Mouse (Mus musculus): ENCODE data around the gene Tyw1.

The Tyw1 gene

GRCm38 (mm10) chr5:130266651-130267050 is 11.2 kb downstream of the Tyw1 start:
- DNase-seq, result peak; percentile 44

GRCm38 (mm10) chr5:130267316-130267715 is 11.9 kb downstream of the Tyw1 start:
- DNase-seq, result no peak

DNA sequence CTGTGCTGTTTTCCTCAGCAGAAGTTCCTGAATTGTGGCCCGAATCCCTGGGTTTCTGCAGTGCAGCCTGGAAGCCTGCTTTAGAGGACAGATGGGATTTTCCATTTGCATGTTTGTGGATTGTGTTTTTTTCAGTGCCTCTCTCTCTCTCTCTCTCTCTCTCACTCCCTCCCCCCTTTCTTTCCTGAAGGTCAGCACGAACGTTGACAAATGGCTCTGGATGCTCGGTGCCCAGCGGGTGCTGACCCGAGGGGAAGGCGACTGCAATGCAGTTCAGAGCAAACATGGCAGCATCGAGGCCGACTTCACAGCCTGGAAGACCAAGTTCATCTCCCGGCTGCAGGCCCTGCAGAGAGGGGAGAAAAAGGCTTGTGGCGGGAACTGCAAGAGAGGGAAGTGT is 13.6 kb downstream of the Tyw1 start:
- DNase-seq, result peak; percentile 36

- no peak for DNase-seq
Observed at GRCm38 (mm10) chr5:130272344-130272743, 16.9 kb downstream of the Tyw1 start.

- DNase-seq, result no peak
Observed at GRCm38 (mm10) chr5:130273046-130273445, 17.6 kb downstream of the Tyw1 start.

DNA sequence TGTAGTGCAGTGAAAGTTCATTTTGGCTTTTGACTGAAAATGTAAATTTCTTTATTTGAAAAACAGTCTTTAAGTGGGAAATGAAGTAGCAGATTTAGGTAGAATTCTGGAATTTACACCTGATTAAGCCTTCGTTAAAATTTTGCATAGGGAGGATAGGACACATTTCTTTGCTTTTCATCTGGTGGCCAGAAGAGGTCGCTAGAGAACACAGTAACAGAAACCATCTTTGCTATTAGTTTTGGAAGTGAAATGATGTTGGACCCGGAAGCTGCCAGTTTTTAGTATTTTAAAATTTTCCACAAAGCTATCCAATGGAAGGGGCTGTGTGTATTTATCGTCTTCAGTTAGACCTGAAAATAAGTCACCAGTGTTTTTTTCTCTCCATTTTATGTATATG is 20.1 kb downstream of the Tyw1 start:
- no peak for DNase-seq

- no peak for DNase-seq
Observed at GRCm38 (mm10) chr5:130278011-130278472, 22.6 kb downstream of the Tyw1 start.

DNA sequence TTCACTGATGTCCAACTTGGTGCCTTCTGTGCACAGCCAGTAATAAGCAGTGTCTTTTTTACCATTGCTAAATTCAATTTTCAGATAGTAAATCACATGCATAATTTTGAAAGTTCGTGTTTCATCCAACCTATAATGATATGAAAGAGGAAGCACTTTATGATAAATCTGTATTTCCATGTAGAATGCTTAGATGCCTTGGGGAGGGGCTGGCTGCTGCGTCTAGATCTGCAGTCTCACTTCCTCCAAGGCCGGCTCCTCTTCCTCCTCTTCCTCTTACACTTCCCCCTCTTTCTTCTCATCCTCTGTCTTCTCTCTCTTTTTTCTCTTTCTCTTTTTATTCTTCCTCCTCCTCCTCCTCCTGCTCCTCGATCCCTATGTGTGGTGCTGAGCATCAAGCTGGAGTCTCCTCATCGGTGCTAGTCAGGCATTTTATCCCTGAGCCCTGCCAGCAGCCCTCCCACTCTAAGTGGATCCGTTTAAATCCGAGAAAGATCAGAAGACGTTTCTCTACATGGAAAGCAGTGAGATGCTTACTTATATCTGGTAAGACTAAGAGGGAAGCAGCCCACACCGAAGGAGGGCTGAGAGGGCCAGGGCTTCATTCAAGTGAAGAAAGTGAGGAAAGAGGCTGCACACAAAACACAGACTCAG is 27.8 kb downstream of the Tyw1 start:
- no peak for DNase-seq

- DNase-seq, result no peak
Observed at GRCm38 (mm10) chr5:130288106-130288505, 32.7 kb downstream of the Tyw1 start.

GRCm38 (mm10) chr5:130290242-130290641 is 34.8 kb downstream of the Tyw1 start:
- DNase-seq, result no peak

- peak; percentile 61 for DNase-seq
Observed at GRCm38 (mm10) chr5:130290775-130291174, 35.4 kb downstream of the Tyw1 start.

GRCm38 (mm10) chr5:130292976-130293375 is 37.6 kb downstream of the Tyw1 start:
- no peak for DNase-seq

DNA sequence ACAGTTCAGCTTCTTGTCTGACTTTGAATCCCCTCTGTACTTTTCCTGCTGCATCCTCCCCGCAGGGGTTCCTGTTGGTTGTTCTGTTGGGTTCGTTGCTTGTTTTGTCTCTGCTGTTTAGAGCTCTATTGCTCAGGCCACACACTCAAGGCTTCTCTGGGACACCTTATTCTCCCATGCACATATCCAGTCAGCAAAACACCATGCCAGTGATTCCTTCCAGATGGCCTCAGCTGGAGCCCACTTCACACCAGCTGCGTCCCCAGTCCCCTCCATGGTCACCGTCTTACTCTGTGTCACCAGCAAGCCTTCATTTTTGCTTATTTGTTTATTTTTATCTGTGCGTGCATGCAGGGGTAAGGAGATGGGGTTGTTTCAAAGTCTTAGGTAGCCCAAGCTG is 38.5 kb downstream of the Tyw1 start:
- DNase-seq, result no peak

DNA sequence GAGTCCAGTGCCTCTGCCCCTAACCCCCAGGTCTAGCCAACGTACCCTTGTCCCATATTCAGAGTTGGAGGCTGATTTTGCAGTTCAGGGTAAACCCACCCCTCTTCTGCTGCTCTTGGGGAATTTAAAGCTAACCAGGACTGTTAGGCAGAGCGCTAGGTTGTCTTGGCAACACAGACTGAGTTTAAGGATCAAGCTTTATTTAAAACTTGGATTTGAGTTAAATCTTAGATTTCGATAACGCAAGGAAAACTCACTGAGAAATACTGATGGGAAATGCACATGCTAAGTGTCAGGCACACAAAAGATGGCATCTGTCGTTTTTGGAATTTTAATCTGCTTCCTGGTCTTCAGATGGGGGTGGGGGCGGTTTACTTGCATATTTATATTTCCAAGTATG is 39.2 kb downstream of the Tyw1 start:
- DNase-seq, result no peak

DNA sequence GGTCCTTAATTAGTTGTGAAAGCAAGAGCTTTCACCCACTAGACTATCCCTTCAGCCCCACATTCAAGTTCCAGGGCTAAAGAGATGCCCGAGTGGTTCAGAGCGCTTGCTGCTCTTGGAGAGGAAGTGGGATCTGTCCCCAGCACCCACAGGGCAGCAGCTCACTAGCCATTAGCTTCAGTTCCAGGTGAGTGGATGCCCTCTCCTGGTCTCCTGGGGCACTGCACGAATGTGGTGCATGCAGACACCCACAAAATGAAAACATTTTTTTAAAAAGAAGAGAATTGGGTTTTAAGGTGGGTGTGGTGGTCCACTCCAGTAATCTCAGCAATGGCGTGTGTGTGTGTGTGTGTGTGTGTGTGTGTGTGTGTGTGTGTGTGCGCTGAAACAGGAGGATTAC is 40.7 kb downstream of the Tyw1 start:
- no peak for DNase-seq

- DNase-seq, result no peak
Observed at GRCm38 (mm10) chr5:130298831-130299460, 43.5 kb downstream of the Tyw1 start.

- DNase-seq, result no peak
Observed at GRCm38 (mm10) chr5:130299526-130299925, 44.1 kb downstream of the Tyw1 start.

DNA sequence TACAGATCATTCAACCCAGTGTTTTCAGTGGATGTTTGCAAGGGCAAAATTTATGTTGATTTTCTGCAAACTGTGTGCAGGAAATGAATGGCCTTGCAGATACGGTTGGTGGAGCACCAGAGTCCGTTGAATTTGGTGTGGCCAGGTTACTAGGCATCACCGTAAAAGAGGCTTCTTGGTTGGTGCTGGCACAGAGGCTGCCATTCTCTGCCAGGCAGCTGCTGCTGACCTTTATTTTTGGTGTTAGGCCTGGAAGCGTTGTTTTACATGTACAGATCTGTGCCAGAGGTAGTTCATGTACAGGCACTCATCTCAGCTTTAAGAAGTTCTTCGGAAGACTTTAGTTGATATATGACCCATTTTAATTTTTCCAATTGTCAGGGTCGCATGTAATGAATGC is 48.2 kb downstream of the Tyw1 start:
- no peak for DNase-seq

- no peak for DNase-seq
Observed at GRCm38 (mm10) chr5:130307921-130308320, 52.5 kb downstream of the Tyw1 start.

DNA sequence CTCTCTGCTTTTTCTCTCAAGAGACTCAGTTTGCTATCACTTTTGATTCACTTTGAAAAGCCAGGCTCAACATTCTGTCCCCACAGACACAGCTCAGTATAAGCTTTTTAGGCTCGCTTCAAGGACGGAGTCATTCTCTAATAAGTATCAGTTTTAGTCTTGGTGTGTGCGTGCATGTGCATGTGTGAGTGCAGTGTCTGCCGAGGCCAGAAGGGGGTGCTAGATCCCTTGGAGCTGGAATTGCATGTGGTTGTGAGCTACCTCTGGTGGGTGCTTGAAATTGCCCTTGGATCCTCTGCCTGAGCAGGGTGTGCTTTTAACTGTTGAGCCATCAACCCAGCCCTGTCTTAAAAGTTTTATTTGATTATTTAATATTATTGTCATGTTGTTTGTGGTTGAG is 54.7 kb downstream of the Tyw1 start:
- DNase-seq, result no peak

GRCm38 (mm10) chr5:130310827-130311226 is 55.4 kb downstream of the Tyw1 start:
- no peak for DNase-seq

- no peak for DNase-seq
Observed at GRCm38 (mm10) chr5:130313488-130313887, 58.1 kb downstream of the Tyw1 start.

DNA sequence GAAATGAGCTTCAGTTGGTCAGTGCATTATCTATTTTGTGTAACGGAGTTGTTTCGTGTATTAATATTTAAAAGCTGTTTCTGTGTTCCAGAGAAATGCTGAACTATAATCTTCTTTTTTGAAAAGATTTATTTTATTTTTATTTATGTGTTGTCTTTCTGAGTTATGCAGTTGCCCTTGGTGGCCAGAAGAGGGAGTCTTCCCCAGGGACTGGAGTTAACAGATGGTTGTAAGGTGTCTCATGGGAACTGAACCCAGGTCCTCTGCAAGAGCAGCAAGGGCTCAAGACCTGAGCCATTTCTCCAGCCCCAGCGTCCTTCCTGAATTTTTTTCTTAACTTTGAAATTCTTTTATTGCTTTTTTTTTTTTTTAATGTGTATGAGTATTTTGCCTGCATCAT is 59.5 kb downstream of the Tyw1 start:
- DNase-seq, result no peak

GRCm38 (mm10) chr5:130316321-130316720 is 60.9 kb downstream of the Tyw1 start:
- DNase-seq, result no peak

GRCm38 (mm10) chr5:130319783-130320182 is 64.4 kb downstream of the Tyw1 start:
- DNase-seq, result no peak

Measured in cerebellum, adult 9-11 months (tissue).